Mouse (Mus musculus) kidney, postnatal 0 days (tissue): Measurements from ENCODE around the gene Rhobtb1. TPM values are rescaled to one million over a fixed set of nuclear protein-coding genes. Genes with fewer than 3 reads are reported as not detected.

Source experiments
- ATAC-seq: fragments of 200-750 bp; cut with Nextera tagmentation; replicated peaks from 2 replicates; pipeline ENCODE4 v1.8.0; 2017; ENCODE audit warnings: low read depth, moderate number of reproducible peaks, moderate TSS enrichment, moderate library complexity; ENCODE audit not compliant: low FRiP score
- DNase-seq: peaks from one replicate; pipeline ENCODE4 v3.0.0-alpha.2; 2016; ENCODE audit warnings: low spot score
- H3K27ac ChIP-seq: fragments of 300-500 bp; sonication (generic); 2 replicates; pipeline ENCODE4 v1.5.1; 2014; ENCODE audit warnings: mild to moderate bottlenecking
- H3K27me3 ChIP-seq: fragments of 300-500 bp; sonication (generic); 2 replicates; pipeline ENCODE4 v1.6.1; 2014; ENCODE audit warnings: low read length, mixed read lengths; ENCODE audit not compliant: insufficient read depth
- H3K36me3 ChIP-seq: fragments of 300-500 bp; sonication (generic); 2 replicates; pipeline ENCODE4 v1.6.1; 2014; ENCODE audit warnings: low read length, mixed read lengths; ENCODE audit not compliant: insufficient read depth
- H3K4me1 ChIP-seq: fragments of 300-500 bp; sonication (generic); replicated peaks from 2 replicates; pipeline ENCODE4 v1.6.1; 2014; ENCODE audit warnings: antibody characterized with exemption, low read length, mixed read lengths; ENCODE audit not compliant: insufficient read depth
- H3K4me2 ChIP-seq: fragments of 300-500 bp; sonication (generic); 2 replicates; pipeline ENCODE4 v1.6.1; 2014; ENCODE audit warnings: mild to moderate bottlenecking, low read length, moderate library complexity, mixed read lengths
- H3K4me3 ChIP-seq: fragments of 300-500 bp; sonication (generic); replicated peaks from 2 replicates; pipeline ENCODE4 v1.5.1; 2014; ENCODE audit warnings: low read depth, low read length
- H3K9ac ChIP-seq: fragments of 300-500 bp; sonication (generic); 2 replicates; pipeline ENCODE4 v1.6.1; 2014; ENCODE audit warnings: low read depth, low read length
- H3K9me3 ChIP-seq: fragments of 300-500 bp; sonication (generic); replicated peaks from 2 replicates; pipeline ENCODE4 v1.6.1; 2016; ENCODE audit warnings: low read length, inconsistent platforms, mixed read lengths
- CTCF ChIP-seq: IDR thresholded peaks from 2 replicates; pipeline ENCODE4 v1.5.1; 2016; ENCODE audit warnings: antibody characterized with exemption, low read depth, mild to moderate bottlenecking, moderate library complexity
- WGBS: fragments of 180-500 bp; shearing (Covaris S2); extraction: QIAGEN DNeasy Blood & Tissue Kit; methylation state at CpG from one replicate; pipeline ENCODE4 v1.1.7; 2014; 5-methylcytosine and 5-hydroxymethylcytosine counted together
- polyA plus RNA-seq: library from polyadenylated mRNA; unstranded; fragments of >200 nt; fragmentation: Nextera tagmentation; extraction: Ambion mirVana; gene quantifications from 2 replicates; pipeline ENCODE4 v1.2.1, GENCODE M21; 2015

The Rhobtb1 gene
- polyA plus RNA-seq, 1 experiment from 2014 or later: 24.6 TPM

DNA sequence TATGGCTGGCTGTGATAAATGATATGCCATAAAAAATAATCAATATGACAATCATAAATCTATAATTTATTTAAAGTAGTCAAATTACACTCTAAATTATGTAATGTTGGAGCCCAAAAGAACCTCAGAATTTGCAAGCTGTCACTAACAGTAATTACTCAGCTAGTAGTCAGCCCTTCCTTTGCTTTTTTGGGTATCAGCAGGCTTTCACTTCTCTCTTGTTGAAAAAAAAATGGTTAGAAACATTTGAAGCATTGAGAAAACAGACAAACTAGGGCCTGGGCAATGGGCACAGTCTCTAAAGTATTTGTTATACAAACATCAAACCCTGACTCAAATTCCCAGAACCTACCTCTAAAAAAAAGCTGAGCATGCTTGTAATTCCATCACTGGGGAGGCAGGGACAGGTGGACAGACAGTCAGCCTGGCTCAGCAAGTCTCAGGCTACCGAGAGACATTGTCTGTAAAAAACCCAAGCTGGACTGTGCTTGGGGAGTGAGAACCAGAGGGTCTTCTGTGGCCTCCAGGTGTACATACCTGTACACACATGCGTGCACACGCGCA is 66.0 kb downstream of the Rhobtb1 start:
- no peak overlapping the region for H3K4me3 ChIP-seq
- H3K27me3 ChIP-seq: no peaks in the 10 kb centered on the region
- DNase-seq: no peak
- H3K36me3 ChIP-seq: peaks cover 16% of the 10 kb centered on the region; the same call in 1 of the 2 replicates
- H3K4me1 ChIP-seq: peaks cover 5% of the 10 kb centered on the region; the same call in 1 of the 2 replicates
- no peak for TF ChIP-seq CTCF
- no peak overlapping the region for H3K4me2 ChIP-seq
- no peak overlapping the region for H3K9ac ChIP-seq
- no peak for ATAC-seq
- WGBS: 93% methylated on average over 4 of the region's 4 CpGs
- H3K9me3 ChIP-seq: no peaks in the 10 kb centered on the region
- no peak overlapping the region for H3K27ac ChIP-seq

DNA sequence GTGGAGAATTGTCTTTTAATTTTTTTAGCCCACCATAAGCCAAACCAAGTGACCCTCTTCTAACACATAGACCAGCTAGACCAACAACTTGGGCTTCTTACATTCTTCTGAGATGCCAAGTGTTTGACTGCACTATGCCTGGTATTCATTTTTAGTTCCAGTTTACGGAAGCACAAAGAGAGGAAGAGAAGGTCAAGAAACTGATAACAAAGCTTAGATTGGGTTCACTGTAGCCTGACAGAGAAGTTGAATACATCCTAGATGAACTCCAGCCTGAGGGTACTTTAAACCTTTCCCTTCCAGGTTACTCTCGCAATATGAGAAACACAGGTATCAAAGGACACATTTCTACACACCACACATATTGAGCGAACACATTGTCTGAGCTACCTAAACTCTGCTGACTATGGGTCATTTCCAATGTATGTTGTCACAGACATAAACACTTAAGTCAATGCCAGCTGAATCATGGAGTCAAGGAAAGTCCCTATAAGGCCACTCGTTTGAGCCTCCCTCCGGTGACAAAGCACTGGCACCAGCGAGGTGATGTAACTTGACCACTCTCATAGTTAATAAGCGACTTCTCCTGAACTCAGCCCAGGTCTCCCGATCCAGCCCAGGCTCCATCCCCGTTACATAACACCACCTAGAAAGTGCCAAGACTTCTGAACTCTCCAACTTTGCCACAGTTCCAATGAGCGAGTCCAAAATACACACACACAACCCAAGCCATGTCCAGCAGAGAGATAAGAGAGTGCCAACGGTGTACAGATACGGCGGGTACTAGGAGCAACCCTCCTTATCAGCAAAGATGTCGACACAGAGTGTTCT is 67.4 kb downstream of the Rhobtb1 start:
- Histone ChIP-seq H3K27me3 (no peaks in the 10 kb centered on the region), H3K9ac (no peak overlapping the region), H3K4me3 (no peak overlapping the region), H3K9me3 (no peaks in the 10 kb centered on the region), H3K27ac (no peak overlapping the region), H3K4me2 (no peak overlapping the region), H3K36me3 (peaks cover 16% of the 10 kb centered on the region; the same call in 1 of the 2 replicates), H3K4me1 (peaks cover 5% of the 10 kb centered on the region; the same call in 1 of the 2 replicates)
- ATAC-seq: no peak
- TF ChIP-seq CTCF: no peak
- DNase-seq: no peak
- 72% methylated on average over 14 of the region's 14 CpGs for WGBS

DNA sequence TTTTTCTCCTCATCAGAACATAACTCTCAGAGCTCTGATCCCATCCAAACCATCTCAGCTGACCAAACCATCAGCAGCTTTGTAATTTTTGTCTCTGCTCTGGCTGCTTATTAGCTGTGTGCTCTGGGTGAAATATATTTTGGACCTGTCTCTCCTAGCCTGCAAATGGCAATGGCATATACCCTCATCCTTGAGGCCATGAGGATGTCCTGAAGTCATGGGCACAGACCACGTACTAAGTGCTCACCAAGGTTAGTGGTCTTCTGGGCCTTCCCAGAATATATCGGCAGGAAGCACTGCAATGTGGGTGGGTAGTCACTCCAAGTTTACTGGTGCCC is 68.0 kb downstream of the Rhobtb1 start:
- Histone ChIP-seq H3K9ac (no peak overlapping the region), H3K36me3 (peaks cover 16% of the 10 kb centered on the region; the same call in 1 of the 2 replicates), H3K4me3 (no peak overlapping the region), H3K4me1 (no peaks in the 10 kb centered on the region), H3K4me2 (no peak overlapping the region), H3K9me3 (no peaks in the 10 kb centered on the region), H3K27me3 (no peaks in the 10 kb centered on the region), H3K27ac (no peak overlapping the region)
- no peak for TF ChIP-seq CTCF
- ATAC-seq: no peak
- no peak for DNase-seq
- 94% methylated on average over 2 of the region's 2 CpGs for WGBS

DNA sequence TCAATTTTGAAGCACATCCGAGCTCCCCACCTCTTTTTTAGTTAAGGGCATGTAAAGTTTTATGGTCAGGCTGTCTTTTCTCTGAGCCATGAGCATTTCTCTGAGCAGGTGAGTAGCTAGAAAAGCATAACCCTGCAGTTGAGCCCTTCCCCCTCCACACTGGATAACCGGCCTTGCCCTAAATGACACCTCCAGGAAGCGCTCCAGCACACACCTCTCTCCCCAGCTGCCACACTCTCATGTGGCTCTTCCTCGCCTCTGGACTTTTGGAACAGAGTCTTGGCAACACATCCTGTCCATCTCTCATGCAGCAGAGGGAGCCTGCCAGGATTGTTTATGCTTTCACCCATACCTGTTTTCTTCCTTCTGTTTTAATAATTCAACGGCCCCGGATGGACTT is 69.1 kb downstream of the Rhobtb1 start:
- no peak for ATAC-seq
- no peaks in the 10 kb centered on the region for H3K27me3 ChIP-seq
- DNase-seq: no peak
- no peaks in the 10 kb centered on the region for H3K4me1 ChIP-seq
- no peak overlapping the region for H3K9ac ChIP-seq
- no peaks in the 10 kb centered on the region for H3K9me3 ChIP-seq
- H3K4me3 ChIP-seq: no peak overlapping the region
- no peak for TF ChIP-seq CTCF
- H3K27ac ChIP-seq: no peak overlapping the region
- H3K36me3 ChIP-seq: peaks cover 16% of the 10 kb centered on the region; the same call in 1 of the 2 replicates
- WGBS: 76% methylated on average over 6 of the region's 6 CpGs
- no peak overlapping the region for H3K4me2 ChIP-seq

DNA sequence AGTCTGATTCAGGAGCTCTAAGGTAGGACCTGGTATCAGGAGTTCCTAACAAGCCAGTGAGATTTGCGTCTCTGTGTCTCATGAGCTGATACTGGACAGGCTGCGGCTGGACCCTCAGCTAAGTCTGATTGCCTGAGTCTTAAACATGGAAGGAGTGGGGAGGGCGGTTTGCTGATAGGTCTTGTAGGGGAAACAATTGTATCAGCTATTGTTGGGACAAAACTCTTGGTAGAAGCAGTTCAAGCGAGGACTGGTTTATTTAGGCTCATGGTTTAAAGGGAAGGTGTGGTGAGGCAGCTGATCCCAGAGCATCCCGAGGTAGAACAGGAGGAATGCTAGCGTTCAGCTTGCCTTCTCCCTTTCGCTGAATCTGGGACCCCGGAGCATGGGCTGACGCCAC is 69.9 kb downstream of the Rhobtb1 start:
- 96% methylated on average over 9 of the region's 9 CpGs for WGBS
- TF ChIP-seq CTCF: no peak
- H3K9ac ChIP-seq: no peak overlapping the region
- no peaks in the 10 kb centered on the region for H3K27me3 ChIP-seq
- no peaks in the 10 kb centered on the region for H3K9me3 ChIP-seq
- H3K4me1 ChIP-seq: peaks cover 4% of the 10 kb centered on the region; the same call in 1 of the 2 replicates
- ATAC-seq (no peak), DNase-seq (no peak)
- no peak overlapping the region for H3K4me3 ChIP-seq
- peaks cover 16% of the 10 kb centered on the region; the same call in 1 of the 2 replicates for H3K36me3 ChIP-seq
- H3K27ac ChIP-seq: no peak overlapping the region
- H3K4me2 ChIP-seq: no peak overlapping the region

DNA sequence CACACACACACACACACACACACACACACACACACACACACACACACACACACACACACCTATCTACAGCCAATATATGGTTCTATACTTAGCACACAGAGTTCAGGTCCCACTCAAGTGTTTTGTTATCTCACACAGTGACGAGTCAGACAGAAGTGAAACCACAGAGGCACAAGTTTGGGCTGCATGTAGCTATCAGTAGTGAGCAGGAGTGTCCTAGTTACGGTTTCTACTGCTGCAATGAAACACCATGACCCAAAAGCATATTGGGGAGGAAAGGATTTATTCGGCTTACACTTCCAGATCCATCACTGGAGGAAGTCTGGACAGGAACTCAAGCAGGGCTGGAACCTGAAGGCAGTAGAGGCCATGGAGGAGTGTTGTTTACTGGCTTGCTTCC is 70.7 kb downstream of the Rhobtb1 start:
- no peaks in the 10 kb centered on the region for H3K9me3 ChIP-seq
- no peak overlapping the region for H3K4me2 ChIP-seq
- H3K36me3 ChIP-seq: peaks cover 12% of the 10 kb centered on the region; the same call in 1 of the 2 replicates
- no peak for DNase-seq
- 83% methylated on average over 3 of the region's 3 CpGs for WGBS
- H3K4me1 ChIP-seq: peaks cover 4% of the 10 kb centered on the region; the same call in 1 of the 2 replicates
- no peak for TF ChIP-seq CTCF
- H3K27me3 ChIP-seq: no peaks in the 10 kb centered on the region
- no peak overlapping the region for H3K9ac ChIP-seq
- no peak for ATAC-seq
- H3K4me3 ChIP-seq: no peak overlapping the region
- H3K27ac ChIP-seq: no peak overlapping the region
